Mouse (Mus musculus) kidney, postnatal 10 days (tissue): ENCODE measurements around the gene Clk3.
"Not testable (repeated sequence)": the region's sequence is repeated elsewhere in the genome, so short reads cannot be mapped to it uniquely, and the experiment has no call there.

ENCODE experiments used
- DNase-seq: peaks from one replicate; pipeline ENCODE4 v3.0.0; 2021; ENCODE audit warnings: mixed read lengths

Gene Clk3

GRCm38 (mm10) chr9:57722371-57722770 is 43.3 kb downstream of the Clk3 start:
- no peak for DNase-seq

- no peak for DNase-seq
These were observed 44.9 kb downstream of the Clk3 start for GRCm38 (mm10) chr9:57720736-57721135.

GRCm38 (mm10) chr9:57718408-57718807 is 47.3 kb downstream of the Clk3 start:
- no peak for DNase-seq

- DNase-seq = no peak
These were observed 53.5 kb downstream of the Clk3 start for GRCm38 (mm10) chr9:57712194-57712593.

GRCm38 (mm10) chr9:57710214-57710613 is 55.4 kb downstream of the Clk3 start:
- not testable (repeated sequence) for DNase-seq

GRCm38 (mm10) chr9:57708720-57709274 is 56.9 kb downstream of the Clk3 start:
- peak; percentile 63 for DNase-seq

GRCm38 (mm10) chr9:57708068-57708719 is 57.5 kb downstream of the Clk3 start, which contains the start of gene Edc3:
Gene Edc3 (plus strand): TSS chr9:57708540.
- peak; percentile 96 for DNase-seq

- no peak for DNase-seq
These were observed 59.2 kb downstream of the Clk3 start for GRCm38 (mm10) chr9:57706496-57706895.
